Mouse (Mus musculus) lung, embryonic 14.5 days (tissue): Measurements from ENCODE around the gene Tex50. TPM values are rescaled to one million over a fixed set of nuclear protein-coding genes. Genes with fewer than 3 reads are reported as not detected.
"Not testable (repeated sequence)": the region's sequence is repeated elsewhere in the genome, so short reads cannot be mapped to it uniquely, and the experiment has no call there.

Source experiments
- ATAC-seq: fragments of 200-750 bp; cut with Nextera tagmentation; 2 replicates; pipeline ENCODE4 v1.8.0; 2017; ENCODE audit warnings: mild to moderate bottlenecking, moderate TSS enrichment, moderate library complexity; ENCODE audit not compliant: insufficient read depth
- DNase-seq: peaks from one replicate; pipeline ENCODE4 v3.0.0-alpha.2; 2015
- H3K27ac ChIP-seq: fragments of 300-500 bp; sonication (generic); 2 replicates; pipeline ENCODE4 v1.5.1; 2014; ENCODE audit warnings: low read depth, mild to moderate bottlenecking, moderate library complexity
- H3K27me3 ChIP-seq: fragments of 300-500 bp; sonication (generic); 2 replicates; pipeline ENCODE4 v1.6.1; 2014; ENCODE audit warnings: low read length, control low read depth; ENCODE audit not compliant: insufficient read depth
- H3K36me3 ChIP-seq: fragments of 300-500 bp; sonication (generic); 2 replicates; pipeline ENCODE4 v1.6.1; 2014; ENCODE audit warnings: control low read depth; ENCODE audit not compliant: insufficient read depth
- H3K4me1 ChIP-seq: fragments of 300-500 bp; sonication (generic); 2 replicates; pipeline ENCODE4 v1.6.1; 2014; ENCODE audit warnings: antibody characterized with exemption, control low read depth; ENCODE audit not compliant: insufficient read depth
- H3K4me2 ChIP-seq: fragments of 300-500 bp; sonication (generic); 2 replicates; pipeline ENCODE4 v1.6.1; 2014; ENCODE audit warnings: mild to moderate bottlenecking
- H3K4me3 ChIP-seq: fragments of 300-500 bp; sonication (generic); 2 replicates; pipeline ENCODE4 v1.5.1; 2014; ENCODE audit warnings: low read depth, low read length
- H3K9ac ChIP-seq: fragments of 300-500 bp; sonication (generic); 2 replicates; pipeline ENCODE4 v1.6.1; 2014
- H3K9me3 ChIP-seq: fragments of 300-500 bp; sonication (generic); 2 replicates; pipeline ENCODE4 v1.6.1; 2016; ENCODE audit warnings: low read depth, low read length, control low read depth
- CTCF ChIP-seq: IDR thresholded peaks from 2 replicates; pipeline ENCODE4 v1.5.1; 2016; ENCODE audit warnings: antibody characterized with exemption, low read depth
- WGBS: fragments of 180-500 bp; shearing (Covaris S2); extraction: QIAGEN DNeasy Blood & Tissue Kit; methylation state at CpG from one replicate; pipeline ENCODE4 v1.1.7; 2014; 5-methylcytosine and 5-hydroxymethylcytosine counted together
- polyA plus RNA-seq: library from polyadenylated mRNA; unstranded; fragments of >200 nt; fragmentation: Nextera tagmentation; extraction: Ambion mirVana; gene quantifications from 2 replicates; pipeline ENCODE4 v1.2.1, GENCODE M21; 2014

Tex50 gene
- polyA plus RNA-seq, result not detected in 2 replicates

- no peak for TF ChIP-seq CTCF
- Histone ChIP-seq H3K4me3 (no peak within 1 kb of the TSS), H3K27me3 (no peaks in the 10 kb centered on the region), H3K27ac (no peak within 1 kb of the TSS), H3K9ac (no peak within 1 kb of the TSS), H3K36me3 (no peaks in the 10 kb centered on the region), H3K4me1 (no peaks in the 10 kb centered on the region), H3K9me3 (no peaks in the 10 kb centered on the region), H3K4me2 (no peak within 1 kb of the TSS)
- WGBS, result 88% methylated on average over 3 of the region's 3 CpGs
- no peak for ATAC-seq
- no peak for DNase-seq
Observed at GRCm38 (mm10) chr1:161159214-161159613, at the start of gene Tex50. Gene Tex50 (minus strand): TSS chr1:161159314.

GRCm38 (mm10) chr1:161199856-161200255 lies 40.7 kb upstream of the Tex50 start:
- Histone ChIP-seq H3K4me1 (no peaks in the 10 kb centered on the region), H3K9me3 (no peaks in the 10 kb centered on the region), H3K4me3 (no peak overlapping the region), H3K4me2 (no peak overlapping the region), H3K27ac (no peak overlapping the region), H3K27me3 (no peaks in the 10 kb centered on the region), H3K36me3 (no peaks in the 10 kb centered on the region), H3K9ac (no peak overlapping the region)
- 67% methylated on average over 5 of the region's 5 CpGs for WGBS
- DNase-seq (no peak), ATAC-seq (no peak)
- TF ChIP-seq CTCF, result no peak

- not testable (repeated sequence) for H3K36me3 ChIP-seq, DNase-seq, ATAC-seq, H3K9ac ChIP-seq, H3K4me1 ChIP-seq, H3K27ac ChIP-seq, H3K9me3 ChIP-seq, H3K27me3 ChIP-seq
- Histone ChIP-seq H3K4me3 (peak overlapping the region; percentile 41), H3K4me2 (peak overlapping the region; percentile 70)
- WGBS, result 48% methylated on average over 11 of the region's 11 CpGs
Observed at GRCm38 (mm10) chr1:161196364-161196763, 37.2 kb upstream of the Tex50 start.

GRCm38 (mm10) chr1:161195541-161196351 lies 36.6 kb upstream of the Tex50 start:
- Histone ChIP-seq H3K9me3 (no peaks in the 10 kb centered on the region), H3K9ac (peak overlapping the region; percentile 55), H3K36me3 (no peaks in the 10 kb centered on the region), H3K4me3 (peak overlapping the region; percentile 41), H3K27me3 (no peaks in the 10 kb centered on the region), H3K27ac (peak overlapping the region; percentile 74), H3K4me2 (peak overlapping the region; percentile 70), H3K4me1 (no peaks in the 10 kb centered on the region)
- TF ChIP-seq CTCF, result peak; percentile 90
- DNase-seq (peak; percentile 97), ATAC-seq (peak; percentile 98)
- WGBS, result under 1% methylated on average over 16 of the region's 16 CpGs

- WGBS, result 65% methylated on average over 9 of the region's 9 CpGs
- Histone ChIP-seq H3K4me3 (no peak overlapping the region), H3K27ac (no peak overlapping the region), H3K9me3 (no peaks in the 10 kb centered on the region), H3K9ac (no peak overlapping the region), H3K4me1 (no peaks in the 10 kb centered on the region), H3K4me2 (no peak overlapping the region), H3K27me3 (no peaks in the 10 kb centered on the region), H3K36me3 (no peaks in the 10 kb centered on the region)
- ATAC-seq (no peak), DNase-seq (no peak)
- TF ChIP-seq CTCF, result no peak
Observed at GRCm38 (mm10) chr1:161190253-161190910, 31.3 kb upstream of the Tex50 start.

- DNase-seq (no peak), ATAC-seq (no peak)
- Histone ChIP-seq H3K4me3 (no peak overlapping the region), H3K4me1 (no peaks in the 10 kb centered on the region), H3K36me3 (no peaks in the 10 kb centered on the region), H3K27me3 (no peaks in the 10 kb centered on the region), H3K27ac (no peak overlapping the region), H3K4me2 (no peak overlapping the region), H3K9ac (no peak overlapping the region), H3K9me3 (no peaks in the 10 kb centered on the region)
- WGBS, result 83% methylated on average over 3 of the region's 3 CpGs
- no peak for TF ChIP-seq CTCF
Observed at GRCm38 (mm10) chr1:161185431-161185830, 26.3 kb upstream of the Tex50 start.

- no peak overlapping the region for H3K27ac ChIP-seq
- 58% methylated on average over 9 of the region's 9 CpGs for WGBS
- no peak overlapping the region for H3K9ac ChIP-seq
- no peak for ATAC-seq
- peaks cover 4% of the 10 kb centered on the region; the same call in 1 of the 2 replicates for H3K9me3 ChIP-seq
- DNase-seq, result no peak
- H3K36me3 ChIP-seq, result no peaks in the 10 kb centered on the region
- TF ChIP-seq CTCF, result no peak
- no peaks in the 10 kb centered on the region for H3K27me3 ChIP-seq
- no peak overlapping the region for H3K4me2 ChIP-seq
- H3K4me1 ChIP-seq, result no peaks in the 10 kb centered on the region
- H3K4me3 ChIP-seq, result no peak overlapping the region
Observed at GRCm38 (mm10) chr1:161183677-161184076, 24.6 kb upstream of the Tex50 start.
